Mouse (Mus musculus) thymus, postnatal 25 days (tissue): ENCODE data around the gene BC004004.
A peak's percentile ranks its signal among the peaks of the same experiment; 100 is the strongest.
"Not testable (repeated sequence)": the region's sequence is repeated elsewhere in the genome, so short reads cannot be mapped to it uniquely, and the experiment has no call there.

Experiments
- DNase-seq: peaks from one replicate; pipeline ENCODE4 v3.0.0; 2022

The BC004004 gene

DNA sequence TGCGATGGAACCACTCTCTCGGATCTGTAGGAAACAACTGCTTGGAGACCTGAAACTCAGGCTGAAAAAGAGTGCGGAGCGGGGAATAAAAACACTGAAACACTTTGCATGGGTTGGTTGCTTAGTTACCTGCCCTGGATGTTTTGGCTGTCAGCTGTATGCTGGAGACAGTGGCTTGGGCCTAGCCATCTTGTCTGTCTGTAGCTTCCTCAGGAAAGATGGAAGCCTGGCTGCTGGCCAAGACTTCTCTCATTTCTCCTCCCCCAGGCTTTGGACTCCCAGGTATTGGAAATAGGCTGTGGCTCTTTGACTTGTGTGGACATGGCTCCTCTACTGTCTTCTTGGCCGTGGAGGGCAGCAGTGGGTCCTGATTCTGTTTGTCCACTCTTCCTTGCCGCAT, 32.8 kb downstream of the BC004004 start:
- no peak for DNase-seq

DNA sequence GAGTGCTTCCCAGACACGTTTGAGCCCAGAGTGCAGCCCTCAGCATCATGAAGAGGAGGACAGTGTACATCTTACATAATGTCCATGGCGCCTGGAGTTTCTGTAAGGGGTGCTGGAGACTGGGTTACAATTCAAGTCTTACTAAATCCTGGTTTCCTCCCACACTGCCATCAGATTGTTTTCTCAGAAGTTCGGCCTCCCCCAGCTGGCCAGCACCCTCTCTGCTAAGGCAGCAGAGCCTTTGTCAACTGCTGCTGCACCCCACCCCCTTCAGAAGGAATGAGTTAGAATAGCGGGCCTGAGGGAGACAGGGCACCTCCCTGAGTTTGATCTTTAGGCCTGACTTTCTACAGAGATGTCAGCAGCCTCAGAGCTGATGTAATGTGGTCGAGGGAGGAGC, 33.6 kb downstream of the BC004004 start:
- DNase-seq = no peak

DNA sequence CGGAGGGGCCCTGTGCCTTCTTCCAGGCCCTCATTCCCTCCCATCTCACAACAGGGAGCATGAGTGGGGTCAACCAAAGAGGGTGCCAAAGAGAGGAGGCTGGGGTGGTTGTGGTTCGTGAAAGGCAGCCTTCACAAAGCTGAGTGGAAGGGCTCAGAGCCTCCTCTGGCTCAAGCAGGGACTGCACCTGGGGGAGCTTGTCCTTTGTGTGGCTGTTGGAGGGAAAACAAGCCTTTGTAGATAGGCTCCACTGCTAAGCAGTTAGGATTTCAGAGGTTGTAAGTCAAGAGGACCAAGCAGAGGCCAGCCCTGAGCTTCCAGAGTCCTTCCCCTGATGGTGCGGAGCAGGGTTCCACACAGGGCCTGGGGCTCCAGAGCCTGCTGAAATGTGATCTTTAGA, 34.5 kb downstream of the BC004004 start:
- DNase-seq = peak; percentile 65

DNA sequence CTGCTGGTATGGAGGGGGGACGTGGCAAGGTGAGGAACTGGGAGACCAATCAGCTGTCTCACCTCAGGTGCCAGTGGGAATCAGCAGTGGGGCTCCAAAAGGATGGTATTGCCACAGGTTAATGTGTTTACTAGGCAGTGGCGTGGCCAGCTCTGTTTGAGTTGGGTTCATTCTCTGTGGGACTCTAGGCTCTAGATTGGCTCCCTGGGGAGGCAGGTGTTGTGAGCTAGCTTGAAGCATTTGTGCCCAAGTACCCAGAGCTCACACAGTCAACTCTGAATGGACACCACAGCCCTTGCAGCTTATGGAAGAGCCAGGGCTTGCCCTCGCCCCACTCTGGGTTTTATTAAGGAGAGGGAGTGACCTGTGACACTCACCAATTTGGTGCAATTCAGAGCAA, 35.3 kb downstream of the BC004004 start:
- DNase-seq = no peak

DNA sequence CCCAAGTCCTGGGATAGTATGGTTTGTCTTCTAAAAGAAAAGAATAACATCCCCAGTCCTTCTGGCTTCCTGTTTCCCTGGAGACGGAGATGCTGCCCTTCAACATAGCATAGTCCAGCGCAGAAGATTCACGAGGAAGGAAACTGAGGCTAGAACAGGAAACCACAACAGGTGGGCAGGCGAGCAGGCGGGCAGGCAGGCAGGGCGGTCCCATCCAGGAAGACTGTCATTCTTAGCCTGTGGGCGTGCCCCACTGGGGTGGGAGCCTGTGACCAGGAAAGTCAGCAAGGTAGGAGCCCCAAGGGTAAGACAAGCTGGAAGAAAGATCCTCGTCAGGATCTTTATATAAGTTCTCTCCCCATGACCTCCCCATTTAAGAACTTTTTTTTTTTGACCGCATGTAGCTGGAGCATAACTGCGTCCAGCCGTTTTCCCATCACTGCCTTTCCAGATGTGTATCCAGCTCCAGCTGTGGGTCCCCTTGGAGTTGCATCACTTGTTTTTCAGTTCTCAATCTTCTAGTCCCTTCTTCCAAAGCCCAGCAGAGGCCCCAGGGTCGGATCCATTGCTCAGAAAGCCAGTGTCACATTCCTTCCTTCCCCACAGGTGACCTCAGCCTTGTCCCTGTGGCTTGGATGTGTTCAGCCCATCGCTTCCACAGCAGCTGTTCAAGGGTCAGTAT, 35.9 kb downstream of the BC004004 start:
- peak; percentile 72 for DNase-seq

DNA sequence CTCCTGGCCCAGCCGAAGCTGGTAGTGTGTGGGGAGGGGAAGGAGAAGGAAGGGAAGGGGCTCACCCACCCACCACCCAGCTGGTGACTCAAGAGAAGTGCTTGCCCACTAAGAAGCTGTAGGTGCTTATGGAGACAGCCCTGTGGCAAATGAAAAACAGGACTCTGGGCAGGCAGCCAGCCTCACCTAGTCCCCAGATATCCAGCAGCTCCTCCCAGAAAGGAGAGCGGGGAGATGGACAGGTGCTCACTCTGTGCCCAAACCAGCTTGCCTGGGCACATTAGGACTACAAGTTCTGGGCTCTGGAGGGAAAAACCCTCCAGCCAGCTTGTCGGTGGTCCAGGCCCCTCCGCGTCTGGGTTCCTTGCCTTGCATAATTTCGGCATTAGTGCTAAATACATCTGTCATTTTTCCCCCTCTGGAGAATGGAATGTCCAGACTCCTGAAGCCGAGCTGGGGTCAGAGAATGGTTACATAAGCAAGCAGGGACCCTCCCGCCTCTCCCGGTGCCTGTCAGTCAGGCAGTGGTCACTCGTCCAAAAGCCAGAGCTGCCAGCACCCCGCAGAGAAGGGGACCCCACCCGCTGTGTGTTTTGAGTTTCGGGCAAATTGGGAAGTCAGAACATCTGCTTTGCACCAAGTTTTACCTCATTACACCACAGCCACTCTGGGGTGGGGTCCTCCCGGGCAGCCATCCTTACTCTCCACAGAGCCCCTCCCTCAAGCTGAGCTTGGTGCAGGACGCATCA, 36.6 kb downstream of the BC004004 start:
- DNase-seq = peak; percentile 21

DNA sequence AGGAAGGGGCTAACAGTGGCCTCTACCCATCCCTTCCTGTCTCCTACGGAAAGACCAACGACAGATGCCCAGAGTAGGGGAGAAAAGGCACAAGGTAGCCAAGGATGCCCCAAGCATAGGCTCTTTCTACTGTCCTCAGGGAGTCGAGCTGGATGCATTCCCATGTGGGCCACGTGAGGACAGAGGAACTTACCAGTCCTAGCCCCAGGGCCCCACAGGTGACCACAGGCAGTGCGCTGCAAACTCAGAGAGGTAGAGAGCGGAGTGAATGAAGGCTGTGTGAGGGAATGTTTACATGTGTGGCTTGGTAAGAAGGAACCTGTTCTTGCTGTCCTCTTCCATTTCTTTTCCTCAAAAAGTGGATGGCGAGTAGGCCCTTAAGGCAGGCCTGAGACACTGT, 37.3 kb downstream of the BC004004 start:
- no peak for DNase-seq

DNA sequence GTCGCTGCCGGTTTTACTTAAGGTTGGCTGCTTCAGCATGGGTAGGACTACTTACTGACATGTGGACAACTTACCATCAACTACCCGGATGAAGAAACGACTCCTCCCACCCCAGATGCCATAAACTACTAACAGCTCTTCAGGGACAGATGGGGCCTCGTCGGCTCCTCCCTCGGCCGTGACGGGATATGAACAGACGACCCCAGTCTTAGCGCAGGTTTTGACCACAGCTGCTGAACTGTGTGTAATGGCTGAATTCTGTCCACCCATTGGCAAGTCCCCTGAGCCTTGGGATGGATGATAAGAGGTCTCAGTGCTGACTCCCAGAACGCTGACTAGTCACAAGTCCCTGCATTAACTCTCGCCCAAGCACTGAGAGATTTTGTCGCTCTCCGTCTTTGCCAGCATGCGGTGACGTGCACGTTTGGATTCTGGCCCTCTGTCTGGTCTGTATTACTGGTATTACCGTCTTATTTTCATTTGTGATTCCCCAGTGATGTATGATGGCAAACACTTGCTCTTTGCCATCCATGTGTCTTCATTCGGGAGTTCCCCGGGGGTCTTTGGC, 41.6 kb downstream of the BC004004 start:
- DNase-seq = no peak

DNA sequence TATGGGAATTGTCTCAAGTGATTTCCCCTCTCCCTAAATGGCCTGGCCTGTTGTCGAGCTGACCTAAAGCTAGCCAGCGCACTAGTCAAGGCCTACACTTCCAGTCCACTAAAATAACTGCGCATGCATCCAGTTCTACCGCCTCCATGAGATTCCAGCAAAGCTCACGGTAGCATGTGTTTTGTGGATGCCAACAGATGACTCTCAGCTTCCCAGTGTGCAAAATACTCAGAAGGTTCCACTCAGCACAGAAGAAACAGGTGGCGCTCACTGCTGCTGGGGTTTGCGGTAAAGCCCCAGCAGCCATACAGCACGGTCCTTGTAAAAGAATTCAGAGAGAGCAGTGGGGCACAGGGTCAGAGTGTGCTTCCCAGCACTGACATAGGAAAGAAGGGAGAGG, 43.0 kb downstream of the BC004004 start:
- DNase-seq = no peak

DNA sequence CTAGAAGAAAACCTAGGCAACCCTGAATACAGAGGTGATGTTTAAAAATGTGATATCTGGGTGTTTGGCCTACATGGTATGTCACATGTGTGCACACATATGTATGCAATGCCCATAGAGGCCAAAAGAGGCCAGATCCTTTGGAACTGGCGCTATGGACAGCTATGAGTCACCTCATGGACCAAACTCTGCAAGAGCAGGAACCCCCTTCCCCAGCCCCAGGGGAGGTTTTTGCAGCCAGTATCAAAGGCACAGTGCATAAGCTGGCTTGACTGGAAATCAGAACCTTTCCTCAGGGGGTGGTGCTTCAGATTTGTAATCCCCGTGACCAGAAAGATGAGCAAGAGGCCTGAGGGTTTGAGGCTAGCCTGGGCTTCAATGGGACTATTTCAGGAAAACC, 43.5 kb downstream of the BC004004 start:
- DNase-seq = no peak

DNA sequence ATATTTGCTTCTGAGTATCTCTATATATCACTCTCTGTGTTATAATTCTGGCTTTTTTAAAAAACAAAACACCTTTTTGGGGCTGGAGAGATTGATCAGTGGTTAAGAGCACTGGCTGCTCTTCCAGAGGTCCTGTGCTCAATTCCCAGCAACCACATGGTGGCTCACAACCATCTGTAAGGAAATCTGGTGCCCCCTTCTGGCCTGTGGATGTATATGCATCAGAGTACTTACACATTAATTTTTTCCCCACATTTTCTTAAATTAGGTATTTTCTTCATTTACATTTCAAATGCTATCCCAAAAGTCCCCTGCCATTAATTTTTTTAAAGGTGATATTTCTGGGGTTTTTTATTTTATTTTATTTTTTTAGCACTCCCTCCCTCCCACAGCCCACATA, 44.7 kb downstream of the BC004004 start:
- no peak for DNase-seq

DNA sequence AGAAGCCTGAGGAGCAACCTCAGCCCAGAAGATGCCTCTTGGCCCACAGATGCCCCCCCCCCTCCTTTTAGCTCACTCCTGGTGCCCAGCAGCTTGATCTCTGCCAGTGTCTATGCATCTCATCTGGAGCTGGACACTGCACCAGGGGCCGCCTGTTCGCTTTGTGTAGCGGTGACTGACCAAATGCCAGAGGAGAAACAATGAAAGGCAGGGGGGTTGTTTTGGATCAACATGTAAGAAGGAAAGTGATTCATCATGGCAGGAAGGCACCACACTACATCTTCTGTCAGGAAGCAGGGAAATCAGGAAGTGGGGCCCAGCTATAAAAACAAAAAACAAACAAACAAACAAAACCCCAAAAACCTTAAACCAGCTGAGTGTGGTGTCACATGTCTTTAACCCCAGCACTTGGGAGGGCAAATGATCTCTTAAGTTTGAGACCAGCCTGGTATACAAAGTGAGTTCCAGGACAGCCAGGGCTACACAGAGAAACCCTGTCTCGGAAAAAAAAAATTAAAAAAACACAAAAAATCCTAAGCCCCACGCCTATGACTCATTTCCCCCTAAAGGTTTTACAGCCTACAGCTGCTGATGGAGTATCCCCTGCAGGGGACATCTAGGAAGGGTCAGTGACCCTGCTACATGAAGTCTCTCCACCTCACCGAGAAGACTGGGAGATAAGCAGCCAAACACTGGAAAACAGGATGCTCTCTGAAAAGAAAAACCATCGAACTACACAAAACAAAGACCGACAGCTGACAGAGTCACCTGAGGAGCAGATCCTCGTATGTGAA, 47.3 kb downstream of the BC004004 start:
- DNase-seq = no peak

DNA sequence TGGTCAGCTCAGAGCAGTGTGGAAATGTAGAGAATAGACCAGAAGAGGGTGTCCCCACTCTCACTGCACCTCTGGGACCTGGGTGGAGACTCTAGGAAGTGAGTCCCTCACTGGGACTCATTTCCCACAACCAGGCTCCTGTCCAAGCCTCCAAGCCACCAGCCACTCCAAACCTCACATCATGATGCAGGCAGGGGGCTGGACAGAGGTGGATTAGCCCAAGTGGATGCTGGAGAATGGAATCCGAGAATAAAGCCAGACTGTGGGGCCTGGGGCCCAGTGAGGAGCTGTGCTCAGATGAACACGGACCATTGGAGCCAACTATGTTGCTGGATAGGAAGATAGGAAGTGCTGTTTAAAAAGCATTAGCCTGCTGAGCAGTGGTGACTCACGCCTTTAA, 48.3 kb downstream of the BC004004 start:
- no peak for DNase-seq

DNA sequence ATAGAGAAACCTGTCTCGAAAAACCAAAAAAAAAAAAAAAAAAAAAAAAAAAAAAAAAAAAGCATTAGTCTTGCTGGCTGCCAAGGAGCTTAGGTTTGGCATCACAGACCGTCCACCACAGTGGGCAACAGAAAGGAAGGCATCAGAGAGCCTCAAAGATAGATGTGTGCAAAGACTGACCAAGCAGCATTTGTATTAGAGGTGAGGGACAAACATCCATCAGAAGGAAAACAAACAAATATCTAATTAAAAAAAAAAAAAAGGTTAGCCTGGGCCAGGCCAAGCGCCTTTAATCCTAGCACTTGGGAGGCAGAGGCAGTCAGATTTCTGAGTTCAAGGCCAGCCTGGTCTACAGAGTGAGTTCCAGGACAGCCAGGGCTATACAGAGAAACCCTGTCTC, 48.8 kb downstream of the BC004004 start, which contains the start of gene Pi16:
Gene Pi16 (plus strand): TSS at position 301 of the 400 bp plus-strand sequence.
- DNase-seq = not testable (repeated sequence)

DNA sequence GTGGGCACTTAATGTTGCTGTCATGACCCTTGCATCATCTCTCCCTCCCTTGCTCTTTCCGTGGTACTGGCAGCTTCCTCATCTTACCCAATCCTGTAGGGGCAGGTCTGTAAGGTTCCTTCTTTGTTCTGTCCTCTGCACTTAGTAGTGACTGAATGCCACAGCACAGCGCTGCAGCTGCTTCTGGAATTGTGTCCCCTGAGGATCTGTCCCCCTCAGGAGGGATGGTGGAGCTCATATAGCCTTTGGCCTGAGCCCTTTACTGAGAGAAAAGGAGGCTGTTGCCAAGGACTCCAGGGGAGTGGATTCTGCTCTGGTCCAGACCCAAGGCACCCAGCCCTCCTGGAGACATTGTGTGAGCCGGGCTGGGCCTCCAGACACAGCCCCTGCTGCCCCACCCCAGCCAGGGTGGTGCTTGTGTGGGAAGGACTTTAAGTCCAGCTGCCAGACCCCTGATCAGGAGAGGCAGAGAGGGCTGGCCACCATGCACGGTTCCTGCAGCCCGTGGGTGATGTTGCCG, 50.2 kb downstream of the BC004004 start:
- DNase-seq = no peak

DNA sequence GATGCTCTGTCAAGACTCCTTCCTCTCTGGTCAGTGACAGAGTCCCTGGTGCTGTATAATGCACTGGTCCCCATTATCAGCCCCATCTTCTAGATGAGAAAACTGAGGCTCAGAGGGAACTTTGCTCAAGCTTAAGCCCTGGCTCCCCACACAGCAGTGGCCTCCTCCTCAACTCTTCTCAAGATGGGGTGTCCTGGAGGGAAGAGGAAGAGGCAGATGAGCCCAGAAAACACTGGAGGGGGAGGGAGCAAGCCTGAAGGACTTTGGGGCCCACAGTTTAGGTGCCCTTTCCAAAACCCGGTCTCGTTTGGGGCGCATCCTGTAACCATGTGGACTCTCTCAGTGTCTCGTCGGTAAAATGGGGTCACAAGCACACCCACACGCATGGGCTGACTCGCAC, 50.9 kb downstream of the BC004004 start:
- DNase-seq = no peak

DNA sequence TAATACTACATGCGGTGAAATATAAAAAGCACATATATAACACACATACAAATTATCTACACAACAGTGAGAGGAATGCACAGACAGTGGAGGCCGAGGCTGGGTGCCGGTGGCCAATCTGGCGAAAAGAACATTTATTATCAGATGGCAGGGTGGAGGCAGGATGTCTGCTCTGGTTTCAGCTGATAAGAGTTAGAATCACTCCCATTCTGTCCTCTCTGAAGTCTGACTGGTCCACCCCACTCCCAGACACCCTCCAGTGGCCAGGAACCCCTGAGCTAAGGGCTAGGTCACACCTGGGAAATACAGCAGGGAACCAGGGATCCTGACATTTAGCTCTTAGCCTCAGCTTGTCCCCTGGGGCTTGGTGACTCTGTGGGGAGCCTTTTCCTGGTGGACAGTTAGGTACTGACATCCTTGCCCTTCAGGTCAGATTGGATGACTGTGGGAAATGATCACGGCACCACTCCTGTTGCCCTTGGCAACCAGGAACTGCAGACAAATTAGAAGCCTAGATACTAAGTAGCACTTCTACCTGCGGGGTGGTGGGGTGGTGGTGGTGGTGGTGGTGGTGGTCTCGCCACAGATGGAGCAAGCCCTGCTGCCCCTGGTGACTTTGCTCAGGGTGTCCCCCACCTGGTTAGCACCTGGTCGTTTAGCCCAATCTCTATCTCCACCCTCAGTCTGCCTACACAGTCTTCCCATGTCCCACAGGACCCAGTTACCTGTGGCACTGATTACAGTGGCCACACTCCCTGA, 51.5 kb downstream of the BC004004 start:
- DNase-seq = no peak

DNA sequence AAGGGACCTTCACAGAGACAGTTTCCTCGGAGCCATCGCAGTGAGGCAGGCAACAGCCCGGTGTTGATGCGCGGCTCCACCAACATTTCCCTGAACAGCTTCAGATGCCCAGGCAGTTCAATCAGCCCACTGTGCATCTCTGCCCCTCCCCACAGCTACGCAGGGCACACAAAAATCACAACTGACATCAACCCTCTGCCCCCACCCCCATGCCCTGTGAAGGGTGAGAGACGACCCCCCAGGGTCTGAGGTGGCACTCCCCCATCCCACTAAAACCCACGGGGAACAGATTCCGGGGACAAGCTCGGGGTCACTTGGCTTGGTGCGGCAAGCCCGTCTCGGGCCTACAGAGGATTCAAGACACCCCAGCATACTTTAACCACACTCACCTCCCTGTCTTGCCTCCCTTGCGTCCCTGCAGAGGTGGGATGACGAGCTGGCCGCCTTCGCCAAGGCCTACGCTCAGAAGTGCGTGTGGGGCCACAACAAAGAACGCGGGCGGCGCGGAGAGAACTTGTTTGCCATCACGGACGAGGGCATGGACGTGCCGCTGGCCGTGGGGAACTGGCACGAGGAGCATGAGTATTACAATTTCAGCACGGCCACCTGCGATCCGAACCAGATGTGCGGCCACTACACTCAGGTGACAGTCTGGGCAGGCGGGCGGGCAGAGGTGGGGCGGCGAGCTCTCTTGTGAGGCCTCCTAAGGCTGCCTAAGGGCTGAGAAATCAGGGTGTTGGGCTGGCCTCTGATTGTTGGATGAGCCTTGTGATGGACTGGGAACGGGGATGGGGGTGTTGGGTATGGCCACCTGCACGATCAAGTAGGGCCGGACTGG, 53.4 kb downstream of the BC004004 start:
- no peak for DNase-seq

DNA sequence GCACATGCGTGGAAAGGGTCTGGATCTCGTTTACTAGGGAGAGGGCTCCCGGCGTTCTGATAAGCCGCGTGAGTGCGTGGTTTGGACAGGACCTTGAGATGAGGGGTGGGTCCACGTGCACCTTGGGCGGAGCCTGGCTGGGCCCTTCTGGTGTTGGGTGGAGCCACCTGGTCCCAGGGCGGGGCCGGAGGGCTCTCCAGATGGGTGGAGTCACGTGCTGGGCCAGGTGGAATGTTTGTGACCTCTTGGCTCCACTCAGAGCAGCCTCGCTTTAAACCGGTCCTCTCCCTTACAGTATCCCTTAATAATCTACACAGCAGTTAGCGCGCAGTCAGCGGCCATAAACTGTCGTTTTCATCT, 54.0 kb downstream of the BC004004 start:
- no peak for DNase-seq

DNA sequence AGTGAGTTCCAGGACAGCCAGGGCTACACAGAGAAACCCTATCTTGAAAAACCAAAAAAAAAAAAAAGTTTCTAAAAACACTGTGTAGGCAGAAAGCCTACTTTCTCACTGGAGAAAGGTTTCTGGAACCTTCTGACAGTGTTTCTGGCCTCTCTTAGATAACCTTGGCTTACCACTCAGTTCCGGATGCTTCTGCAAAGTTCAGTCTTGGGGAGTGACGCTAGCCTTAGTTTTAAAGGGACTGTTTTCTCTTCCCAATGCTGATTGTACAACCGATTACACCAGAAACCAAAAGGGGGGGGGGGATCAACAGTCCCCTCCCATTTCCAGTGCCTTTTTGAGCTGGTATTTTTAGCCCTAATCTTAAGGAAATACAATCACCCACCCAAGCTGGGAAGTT, 55.0 kb downstream of the BC004004 start:
- no peak for DNase-seq

DNA sequence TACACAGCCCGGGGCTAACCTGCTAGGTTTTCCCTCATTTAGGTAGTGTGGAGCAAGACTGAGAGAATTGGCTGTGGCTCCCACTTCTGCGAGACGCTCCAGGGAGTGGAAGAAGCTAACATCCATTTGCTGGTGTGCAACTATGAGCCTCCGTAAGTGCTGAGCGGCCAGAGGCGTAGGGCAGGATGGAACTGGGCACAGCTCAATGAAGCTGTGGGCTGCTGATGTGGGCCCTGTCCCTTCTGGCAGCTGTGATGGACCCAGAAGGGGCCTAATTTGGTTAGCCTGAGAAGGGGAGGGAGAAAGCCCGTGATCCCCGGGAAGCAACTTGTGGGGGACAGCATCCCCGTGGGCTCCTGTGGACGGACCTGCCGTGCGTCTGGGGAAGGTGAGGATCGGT, 57.2 kb downstream of the BC004004 start:
- no peak for DNase-seq
